Mouse (Mus musculus) erythroblast, adult 5-6 weeks (primary cell): ENCODE data around the gene Sdhaf2. TPM values are rescaled to one million over a fixed set of nuclear protein-coding genes. Genes with fewer than 3 reads are reported as not detected.

Experiments
- total RNA-seq, 2 experiments: library from RNA; stranded (forward) in 1 of 2; stranded (reverse) in 1 of 2; fragments of 150-400 nt in 1 of 2; fragments of 200-764, 138-1000 nt in 1 of 2; gene quantifications; 2 replicates each; pipeline versions ENCODE4 v1.2.3 to v1.2.4; 2015 to 2017; ENCODE audit warnings: low replicate concordance in 2 of 2

Sdhaf2 gene
- total RNA-seq, 2 experiments from 2014 or later = 34.9 to 35.4 TPM

Other genes with a start within 250 kb of the Sdhaf2 start
- gene Dagla, start 221.3 kb downstream of the Sdhaf2 start, total RNA-seq (2015; ENCODE audit: low replicate concordance) = not detected in 2 replicates
- gene Dagla, start 221.3 kb downstream of the Sdhaf2 start, total RNA-seq (2017; ENCODE audit: low replicate concordance) = not detected in 2 replicates
- not detected in 2 replicates for gene Syt7, start 137.1 kb downstream of the Sdhaf2 start, total RNA-seq (2015; ENCODE audit: low replicate concordance)
- not detected in 2 replicates for gene Syt7, start 137.1 kb downstream of the Sdhaf2 start, total RNA-seq (2017; ENCODE audit: low replicate concordance)
- not detected in 2 replicates for gene Lrrc10b, start 68.7 kb downstream of the Sdhaf2 start, total RNA-seq (2015; ENCODE audit: low replicate concordance)
- gene Lrrc10b, start 68.7 kb downstream of the Sdhaf2 start, total RNA-seq (2017; ENCODE audit: low replicate concordance) = not detected in 2 replicates
- gene Ppp1r32, start 43.2 kb downstream of the Sdhaf2 start, total RNA-seq (2015; ENCODE audit: low replicate concordance) = not detected in 2 replicates
- gene Ppp1r32, start 43.2 kb downstream of the Sdhaf2 start, total RNA-seq (2017; ENCODE audit: low replicate concordance) = 0.94 TPM in 1 of 2 replicates, not detected in the other
- 18.4 and 27.1 TPM in 2 replicates for gene Cpsf7, start 876 bp downstream of the Sdhaf2 start, total RNA-seq (2015; ENCODE audit: low replicate concordance)
- 20.4 and 20.8 TPM in 2 replicates for gene Cpsf7, start 876 bp downstream of the Sdhaf2 start, total RNA-seq (2017; ENCODE audit: low replicate concordance)
- 9.6 and 18.2 TPM in 2 replicates for gene Tmem216, start 30.1 kb upstream of the Sdhaf2 start, total RNA-seq (2015; ENCODE audit: low replicate concordance)
- 7.2 and 21.6 TPM in 2 replicates for gene Tmem216, start 30.1 kb upstream of the Sdhaf2 start, total RNA-seq (2017; ENCODE audit: low replicate concordance)
- 10.2 and 13.8 TPM in 2 replicates for gene Cyb561a3, start 51.0 kb upstream of the Sdhaf2 start, total RNA-seq (2015; ENCODE audit: low replicate concordance)
- gene Cyb561a3, start 51.0 kb upstream of the Sdhaf2 start, total RNA-seq (2017; ENCODE audit: low replicate concordance) = 6.7 and 7.7 TPM in 2 replicates
- 1.7 and 4.8 TPM in 2 replicates for gene Tmem138, start 51.2 kb upstream of the Sdhaf2 start, total RNA-seq (2015; ENCODE audit: low replicate concordance)
- 1.8 and 4.9 TPM in 2 replicates for gene Tmem138, start 51.2 kb upstream of the Sdhaf2 start, total RNA-seq (2017; ENCODE audit: low replicate concordance)
- 49.6 and 78.4 TPM in 2 replicates for gene Ddb1, start 79.2 kb upstream of the Sdhaf2 start, total RNA-seq (2015; ENCODE audit: low replicate concordance)
- gene Ddb1, start 79.2 kb upstream of the Sdhaf2 start, total RNA-seq (2017; ENCODE audit: low replicate concordance) = 197 and 283 TPM in 2 replicates
- 1.5 and 2.1 TPM in 2 replicates for gene Tkfc, start 79.5 kb upstream of the Sdhaf2 start, total RNA-seq (2015; ENCODE audit: low replicate concordance)
- 1.1 TPM in 2 replicates for gene Tkfc, start 79.5 kb upstream of the Sdhaf2 start, total RNA-seq (2017; ENCODE audit: low replicate concordance)
- gene Vwce, start 108.1 kb upstream of the Sdhaf2 start, total RNA-seq (2015; ENCODE audit: low replicate concordance) = not detected in 2 replicates
- not detected in 2 replicates for gene Vwce, start 108.1 kb upstream of the Sdhaf2 start, total RNA-seq (2017; ENCODE audit: low replicate concordance)
- gene Pga5, start 151.9 kb upstream of the Sdhaf2 start, total RNA-seq (2015; ENCODE audit: low replicate concordance) = not detected in 2 replicates
- not detected in 2 replicates for gene Pga5, start 151.9 kb upstream of the Sdhaf2 start, total RNA-seq (2017; ENCODE audit: low replicate concordance)
- gene Vps37c, start 162.6 kb upstream of the Sdhaf2 start, total RNA-seq (2015; ENCODE audit: low replicate concordance) = 7.9 and 8.6 TPM in 2 replicates
- 2.9 and 4.7 TPM in 2 replicates for gene Vps37c, start 162.6 kb upstream of the Sdhaf2 start, total RNA-seq (2017; ENCODE audit: low replicate concordance)
- gene Cd5, start 212.9 kb upstream of the Sdhaf2 start, total RNA-seq (2015; ENCODE audit: low replicate concordance) = not detected in 2 replicates
- 0.17 TPM in 1 of 2 replicates, not detected in the other for gene Cd5, start 212.9 kb upstream of the Sdhaf2 start, total RNA-seq (2017; ENCODE audit: low replicate concordance)